Mouse (Mus musculus) fibroblast of lung, adult 2 months (primary cell): ENCODE measurements around the gene Ninj2.
A peak's percentile ranks its signal among the peaks of the same experiment; 100 is the strongest.

ENCODE experiments used
- DNase-seq: peaks from one replicate; pipeline ENCODE4 v3.0.0-alpha.2; 2011; ENCODE audit warnings: low read depth

Gene Ninj2

GRCm38 (mm10) chr6:120179044-120179755, 86.0 kb downstream of the Ninj2 start:
- no peak for DNase-seq

- DNase-seq = no peak
Observed at GRCm38 (mm10) chr6:120179756-120180206, 86.6 kb downstream of the Ninj2 start.

- DNase-seq = no peak
Observed at GRCm38 (mm10) chr6:120180492-120180891, 87.3 kb downstream of the Ninj2 start.

GRCm38 (mm10) chr6:120182160-120182559, 89.0 kb downstream of the Ninj2 start:
- no peak for DNase-seq

GRCm38 (mm10) chr6:120183771-120184170, 90.6 kb downstream of the Ninj2 start:
- DNase-seq = no peak

- no peak for DNase-seq
Observed at GRCm38 (mm10) chr6:120185012-120185730, 92.0 kb downstream of the Ninj2 start.

- DNase-seq = no peak
Observed at GRCm38 (mm10) chr6:120185756-120186155, 92.6 kb downstream of the Ninj2 start.

- DNase-seq = no peak
Observed at GRCm38 (mm10) chr6:120186594-120186993, 93.4 kb downstream of the Ninj2 start.

- DNase-seq = no peak
Observed at GRCm38 (mm10) chr6:120187587-120188176, 94.5 kb downstream of the Ninj2 start.

- DNase-seq = no peak
Observed at GRCm38 (mm10) chr6:120188376-120189235, 95.5 kb downstream of the Ninj2 start.

GRCm38 (mm10) chr6:120189287-120189686, 96.1 kb downstream of the Ninj2 start:
- DNase-seq = no peak

- DNase-seq = no peak
Observed at GRCm38 (mm10) chr6:120190365-120190764, 97.2 kb downstream of the Ninj2 start.

- peak; percentile 73 for DNase-seq
Observed at GRCm38 (mm10) chr6:120190912-120191311, 97.8 kb downstream of the Ninj2 start.

GRCm38 (mm10) chr6:120191396-120192170, 98.4 kb downstream of the Ninj2 start:
- no peak for DNase-seq

- DNase-seq = peak; percentile 68
Observed at GRCm38 (mm10) chr6:120192211-120192870, 99.2 kb downstream of the Ninj2 start.

GRCm38 (mm10) chr6:120193174-120193573, 100.0 kb downstream of the Ninj2 start:
- peak; percentile 79 for DNase-seq

- no peak for DNase-seq
Observed at GRCm38 (mm10) chr6:120193793-120194192, 100.6 kb downstream of the Ninj2 start.

GRCm38 (mm10) chr6:120194305-120194704, 101.2 kb downstream of the Ninj2 start:
- DNase-seq = no peak

GRCm38 (mm10) chr6:120194963-120195362, 101.8 kb downstream of the Ninj2 start:
- DNase-seq = no peak

GRCm38 (mm10) chr6:120196837-120197236, 103.7 kb downstream of the Ninj2 start:
- no peak for DNase-seq

GRCm38 (mm10) chr6:120197964-120198363, 104.8 kb downstream of the Ninj2 start:
- no peak for DNase-seq
